24 mouse cellular contexts compared by ENCODE assay signal in genomic region chr16:85538367-85538766, GRCm38 (mm10). TPM values are rescaled to one million over a fixed set of nuclear protein-coding genes. Genes with fewer than 3 reads are reported as not detected.
DNase-seq lines count a peak whose midpoint lies in the region; ATAC-seq lines count a peak whose summit lies in the region.
"Had no signal": no experiment of that assay in that cellular context is flagged by ENCODE, and none has a peak within 500 bp of the region (broad histone marks: within the 10 kb centered on the region; RNA-seq: fewer than 3 reads in every experiment).

No protein-coding gene starts in this region.

- no peak for DNase-seq in heart, adult 8-10 months (ENCODE audit: low spot score)
- DNase-seq in kidney, postnatal 36 days: peak; percentile 8 to 31
- no peak for DNase-seq in retina, postnatal 1 day
- DNase-seq: adrenal gland, adult 2 months; cerebellum, adult 11-12 months; cerebellum, postnatal 14 days; layer of hippocampus, adult 9-11 months; left cerebral cortex, postnatal 4 days; thymus, adult 2 months had no signal

- H3K9ac ChIP-seq in heart, embryonic 13.5 days: no peak overlapping the region
- H3K9ac ChIP-seq in kidney, embryonic 14.5 days (ENCODE audit: low read depth, low read length): no peak overlapping the region
- H3K9ac ChIP-seq: embryonic facial prominence, embryonic 12.5 days; limb, embryonic 15.5 days; liver, embryonic 15.5 days; neural tube, embryonic 15.5 days had no signal

- no peaks in the 10 kb centered on the region for H3K36me3 ChIP-seq in heart, embryonic 13.5 days
- no peaks in the 10 kb centered on the region for H3K36me3 ChIP-seq in kidney, embryonic 14.5 days (ENCODE audit: control insufficient read depth, insufficient read depth, low read length)
- H3K36me3 ChIP-seq: embryonic facial prominence, embryonic 12.5 days; limb, embryonic 15.5 days; liver, embryonic 15.5 days; midbrain, embryonic 10.5 days; neural tube, embryonic 15.5 days had no signal

- no peaks in the 10 kb centered on the region for H3K9me3 ChIP-seq in heart, embryonic 13.5 days
- no peaks in the 10 kb centered on the region for H3K9me3 ChIP-seq in kidney, embryonic 14.5 days (ENCODE audit: control insufficient read depth, low read length)
- H3K9me3 ChIP-seq: embryonic facial prominence, embryonic 12.5 days; limb, embryonic 15.5 days; liver, embryonic 15.5 days; midbrain, embryonic 10.5 days; neural tube, embryonic 15.5 days had no signal

- no peaks in the 10 kb centered on the region for H3K27me3 ChIP-seq in heart, embryonic 13.5 days (replicated peaks)
- H3K27me3 ChIP-seq in kidney, embryonic 14.5 days (ENCODE audit: control insufficient read depth, insufficient read depth, low read length): no peaks in the 10 kb centered on the region
- H3K27me3 ChIP-seq: embryonic facial prominence, embryonic 12.5 days; limb, embryonic 15.5 days; liver, embryonic 15.5 days; neural tube, embryonic 15.5 days had no signal

- no peak for ATAC-seq in heart, embryonic 13.5 days (ENCODE audit: extremely low read depth, insufficient number of reproducible peaks, low FRiP score, low TSS enrichment)
- ATAC-seq in kidney, embryonic 14.5 days (ENCODE audit: low FRiP score, low TSS enrichment): no peak
- peak; percentile 68 for ATAC-seq in common myeloid progenitor, adult 5-6 weeks (replicated peaks; ENCODE audit: low read depth, poor library complexity, severe bottlenecking)
- ATAC-seq in megakaryocyte progenitor cell, adult 5-6 weeks (replicated peaks; ENCODE audit: poor library complexity): 0 out of 2 replicates have a peak, but pooled peaks have one; percentile 42
- ATAC-seq: hindbrain, postnatal 0 days; intestine, embryonic 16.5 days had no signal

- no peak overlapping the region for H3K4me2 ChIP-seq in heart, embryonic 13.5 days
- H3K4me2 ChIP-seq in kidney, embryonic 14.5 days (replicated peaks; ENCODE audit: low read depth, low read length): no peak overlapping the region
- H3K4me2 ChIP-seq: embryonic facial prominence, embryonic 12.5 days; limb, embryonic 15.5 days; liver, embryonic 15.5 days; neural tube, embryonic 15.5 days had no signal

- H3K27ac ChIP-seq in heart, embryonic 13.5 days (replicated peaks): 0 out of 2 replicates have a peak overlapping the region, but pooled peaks have one; percentile 20
- H3K27ac ChIP-seq in kidney, embryonic 14.5 days (ENCODE audit: low read depth, low read length): no peak overlapping the region
- H3K27ac ChIP-seq: embryonic facial prominence, embryonic 12.5 days; hindbrain, postnatal 0 days; limb, embryonic 15.5 days; liver, embryonic 15.5 days; macrophage; midbrain, embryonic 10.5 days; neural tube, embryonic 15.5 days; stomach, postnatal 0 days had no signal

- no peak overlapping the region for H3K4me3 ChIP-seq in heart, embryonic 13.5 days
- no peak overlapping the region for H3K4me3 ChIP-seq in kidney, embryonic 14.5 days (ENCODE audit: low read length)
- H3K4me3 ChIP-seq: embryonic facial prominence, embryonic 12.5 days; limb, embryonic 15.5 days; liver, embryonic 15.5 days; midbrain, embryonic 10.5 days; neural tube, embryonic 15.5 days had no signal

- 0 out of 2 replicates have a peak, but pooled peaks cover 4% of the 10 kb centered on the region for H3K4me1 ChIP-seq in heart, embryonic 13.5 days
- no peaks in the 10 kb centered on the region for H3K4me1 ChIP-seq in kidney, embryonic 14.5 days (ENCODE audit: control insufficient read depth, insufficient read depth, low read length)
- H3K4me1 ChIP-seq: embryonic facial prominence, embryonic 12.5 days; limb, embryonic 15.5 days; liver, embryonic 15.5 days; midbrain, embryonic 10.5 days; neural tube, embryonic 15.5 days had no signal

- 61% methylated on average over 5 of the region's 5 CpGs for WGBS in heart, embryonic 13.5 days
- 61% methylated on average over 5 of the region's 5 CpGs for WGBS in kidney, embryonic 14.5 days

RNA-seq across cellular contexts. Expression of gene Cyyr1, which starts 14.8 kb away (rescaled TPM):
- 3.1 and 4.1 TPM in 2 replicates for polyA plus RNA-seq in heart, embryonic 13.5 days (2015; fragmentation: Nextera tagmentation; extraction: Ambion mirVana)
- 10 to 100 TPM; 32.1 to 38.8 (median 35.8) TPM for total RNA-seq in heart, adult 8-10 months (2022)
- 6.7 and 6.8 TPM in 2 replicates for polyA plus RNA-seq in kidney, embryonic 14.5 days (2014; fragmentation: Nextera tagmentation; extraction: Ambion mirVana)
- total RNA-seq in common myeloid progenitor, adult 5-6 weeks (2017): 0.82 and 1.2 TPM in 2 replicates
- 0.02 and 0.17 TPM in 2 replicates for total RNA-seq in megakaryocyte progenitor cell, adult 5-6 weeks (2015)
- 0.08 TPM in 1 of 2 replicates, not detected in the other for total RNA-seq in megakaryocyte progenitor cell, adult 5-6 weeks (2017)
- total RNA-seq: granulocyte monocyte progenitor cell, adult 5-6 weeks; MEL had no signal
- polyA plus RNA-seq: macrophage had no signal

Comparison
In these comparisons a context has a peak if more than half of its experiments do, and no peak if none do; other contexts are left out.
1. ATAC-seq: peak in common myeloid progenitor, adult 5-6 weeks (single experiment) and megakaryocyte progenitor cell, adult 5-6 weeks (single experiment); none in heart, embryonic 13.5 days (single experiment) and kidney, embryonic 14.5 days (single experiment).
2. DNase-seq: peak in kidney, postnatal 36 days (2 of 2); none in heart, adult 8-10 months (single experiment) and retina, postnatal 1 day (single experiment).
3. RNA of gene Cyyr1, which starts 14.8 kb away (total RNA-seq): 32.1 to 38.8 TPM in heart, adult 8-10 months; 0.82 to 1.2 TPM in common myeloid progenitor, adult 5-6 weeks and 0.02 to 0.17 TPM in megakaryocyte progenitor cell, adult 5-6 weeks; every median in the first group is over 10 times any median in the second.